Mouse (Mus musculus): ENCODE data around the gene Lypd5. TPM values are rescaled to one million over a fixed set of nuclear protein-coding genes. Genes with fewer than 3 reads are reported as not detected.

Gene Lypd5
- not detected for polyA plus RNA-seq (2014; fragmentation: Illumina TruSeq; extraction: RNeasy Lipid Tissue Mini Kit (QIAGEN cat#74804); ENCODE audit: low read depth, low replicate concordance)

DNA sequence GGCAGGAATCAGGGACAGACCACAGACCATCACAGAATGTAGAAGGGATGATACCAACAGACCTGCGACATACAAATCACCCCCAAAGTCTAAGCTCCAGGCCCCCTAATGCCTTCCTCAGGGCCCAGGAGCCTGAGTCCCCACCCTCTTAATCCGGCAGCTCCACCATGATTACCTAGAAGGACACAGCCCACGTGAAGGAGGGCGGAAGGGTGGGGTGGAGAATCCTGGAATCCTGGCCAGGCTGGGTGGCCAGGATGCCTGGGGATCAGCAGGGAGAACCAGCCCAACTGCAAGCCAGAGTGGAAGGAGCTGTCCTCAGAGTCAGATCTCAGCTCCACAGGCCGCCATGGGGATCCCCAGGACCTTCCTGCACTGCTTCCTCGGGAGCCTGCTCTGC is at the start of gene Lypd5:
TSS of gene Lypd5 (plus strand) at position 301 of the 400 bp plus-strand sequence.

DNA sequence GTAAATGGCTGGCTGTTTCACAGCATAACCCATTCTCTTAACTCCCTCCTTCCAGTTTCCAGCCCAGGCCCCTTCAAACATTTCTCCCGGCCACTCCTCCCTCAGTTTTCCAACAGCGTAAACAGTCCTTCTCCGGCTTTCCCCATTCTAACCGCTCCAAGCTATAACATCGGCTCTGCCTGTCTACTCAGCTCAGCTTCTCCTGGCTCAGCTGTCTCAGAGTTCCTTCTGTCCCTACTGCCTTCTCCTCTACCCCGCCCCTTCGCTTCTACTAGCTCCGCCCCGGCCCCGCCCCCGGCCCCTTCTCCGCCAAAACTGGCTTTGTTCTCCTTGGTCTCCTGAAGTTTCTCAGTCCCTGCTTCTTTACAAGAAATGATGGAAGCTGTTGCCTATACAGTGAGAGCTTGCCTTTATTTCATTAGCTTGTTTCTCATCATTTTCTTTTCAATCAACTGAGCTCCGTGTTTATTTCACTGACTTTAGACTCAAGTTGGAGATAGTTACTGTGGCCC is 48.2 kb upstream of the Lypd5 start, which contains the start of gene Zfp61:
TSS of gene Zfp61 (minus strand) at position 462 of the 512 bp plus-strand sequence.

DNA sequence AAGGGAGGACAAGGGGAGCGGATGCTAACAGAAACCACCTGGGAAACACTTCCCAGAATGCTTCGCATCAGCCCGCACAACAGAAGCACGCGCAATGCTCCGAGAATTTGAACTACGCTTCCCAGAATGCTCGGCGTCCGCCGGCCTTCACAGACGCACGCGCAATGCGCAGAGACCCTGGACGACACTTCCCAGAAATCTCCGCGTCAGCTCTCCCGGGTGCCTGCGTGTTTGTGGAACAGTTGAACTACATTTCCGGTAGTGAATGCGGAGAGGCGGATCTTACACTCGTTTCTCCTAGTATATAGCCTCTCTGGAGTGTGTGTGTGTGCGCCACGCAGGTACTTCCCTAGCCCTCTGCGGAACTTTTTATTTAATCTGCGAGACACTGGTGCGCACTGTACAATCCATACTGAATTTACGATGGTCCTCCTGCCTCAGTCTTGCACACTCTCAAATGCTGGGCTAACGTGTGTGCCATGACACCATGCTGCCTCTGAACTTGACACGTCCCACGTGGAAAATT is 32.4 kb upstream of the Lypd5 start, which contains the start of gene Zfp94:
TSS of gene Zfp94 (minus strand) at position 100 of the 526 bp plus-strand sequence.

DNA sequence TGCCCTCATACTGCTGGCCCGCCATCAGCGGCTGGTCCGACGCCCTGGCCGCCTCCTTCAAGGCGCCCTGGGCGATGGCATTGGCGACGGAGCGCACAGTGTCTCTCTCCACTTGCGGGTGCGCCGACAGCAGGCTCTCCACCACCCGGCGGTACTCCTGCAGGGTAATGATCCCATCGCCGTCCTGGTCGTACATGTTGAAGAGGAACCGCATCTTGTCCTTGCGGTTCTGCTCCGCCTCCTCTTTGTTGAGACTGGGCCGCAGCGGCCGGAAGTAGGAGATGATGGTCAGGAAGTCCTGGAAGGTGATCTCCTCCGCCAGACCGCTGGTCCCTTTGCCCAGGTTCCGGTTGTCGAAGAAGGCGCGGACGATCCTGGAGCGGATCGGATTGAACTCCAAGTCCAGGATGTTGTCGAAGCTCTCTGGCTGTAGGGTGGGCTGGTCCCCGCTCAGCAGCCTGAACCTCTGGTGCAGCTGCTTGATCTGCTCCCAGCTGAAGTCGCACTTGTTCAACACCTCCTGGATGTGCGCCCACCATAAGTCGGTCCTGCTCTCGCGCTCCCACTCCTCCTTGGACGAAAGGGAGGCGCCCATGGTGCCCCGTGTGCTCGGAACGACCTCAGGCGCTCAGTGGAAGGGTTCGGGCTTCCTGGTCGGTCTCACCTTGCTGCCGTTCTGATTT is 15.6 kb upstream of the Lypd5 start, which contains the start of gene Tescl:
TSS of gene Tescl (minus strand) at position 633 of the 683 bp plus-strand sequence.

DNA sequence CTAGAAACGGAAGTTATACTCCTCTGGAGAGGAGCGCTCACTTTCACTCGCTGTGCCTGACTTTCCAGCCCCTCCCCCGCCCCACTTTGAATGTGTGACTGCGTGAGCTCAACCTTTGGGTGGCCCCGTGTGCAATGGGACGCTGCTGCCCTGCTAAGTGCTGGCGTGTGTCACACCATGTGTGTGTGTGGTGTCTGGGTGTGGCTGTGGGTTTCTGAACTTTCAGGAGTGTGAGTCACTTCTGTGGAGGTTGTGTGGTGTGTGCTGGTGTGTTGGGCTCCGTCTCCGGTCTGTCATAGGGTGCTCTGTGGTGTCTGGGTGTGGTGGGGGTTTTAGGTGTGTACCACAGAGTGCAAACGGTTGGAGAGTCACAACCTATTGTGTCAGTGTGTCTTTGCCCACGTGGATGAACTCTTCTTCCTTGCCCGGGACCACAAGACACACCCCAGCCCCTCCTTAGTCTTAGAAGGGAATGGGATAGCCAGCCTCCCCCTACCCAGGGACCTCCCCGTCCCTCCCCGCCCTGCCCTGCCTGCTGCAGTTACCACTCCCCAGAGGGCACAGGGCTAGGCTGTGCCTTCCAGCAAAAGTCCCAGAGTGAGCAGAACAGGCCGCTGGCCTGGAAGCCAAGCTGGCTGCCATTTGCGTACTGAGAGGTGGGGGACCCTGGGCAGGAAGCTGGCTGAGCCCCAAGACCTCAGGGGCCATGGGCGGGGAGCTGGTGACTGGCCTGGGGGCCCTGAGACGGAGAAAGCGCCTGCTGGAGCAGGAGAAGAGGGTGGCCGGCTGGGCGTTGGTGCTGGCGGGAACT is 20.9 kb downstream of the Lypd5 start, which contains the start of gene Kcnn4:
TSS of gene Kcnn4 (plus strand) at position 533 of the 811 bp plus-strand sequence.

DNA sequence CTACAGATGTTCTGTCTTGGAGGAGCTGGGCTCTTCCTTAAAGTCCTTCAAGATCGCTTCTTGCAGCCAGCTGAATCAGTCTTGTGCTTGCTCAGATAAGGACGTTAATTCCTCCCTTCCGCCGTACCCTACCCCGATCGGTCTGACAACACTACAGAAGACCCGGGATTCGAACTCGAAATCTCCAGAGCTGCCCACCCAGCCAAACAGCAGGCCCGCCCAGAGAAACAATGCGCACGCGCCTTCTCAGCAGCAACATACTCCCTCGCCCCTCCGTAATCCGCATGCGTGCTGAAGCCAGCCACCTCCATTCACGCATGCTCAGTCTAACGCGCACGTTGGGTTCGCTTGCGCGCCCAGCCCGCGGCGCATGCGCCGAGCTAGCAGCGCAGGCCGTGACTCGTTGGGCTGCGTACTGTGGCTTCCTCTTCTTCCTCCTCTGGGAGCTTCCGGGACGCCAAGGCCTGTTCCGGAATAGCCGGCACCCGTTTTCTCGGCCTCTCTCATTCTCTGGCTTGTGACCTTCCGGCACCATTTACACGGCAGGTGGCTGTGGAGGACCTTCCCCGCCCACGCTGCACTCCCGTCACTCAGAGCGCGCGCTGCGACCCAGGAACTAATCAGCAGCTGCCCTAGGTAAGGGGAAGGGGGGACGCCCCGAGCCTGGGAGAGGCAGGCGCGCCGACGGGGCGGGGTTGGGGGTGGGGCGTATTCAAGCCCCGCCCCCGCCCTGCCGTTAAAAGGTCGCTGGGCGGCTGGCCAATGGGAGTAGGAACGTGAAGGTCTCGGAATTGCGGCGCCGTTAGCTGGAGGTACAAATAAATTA is 50.5 kb downstream of the Lypd5 start, which contains the start of gene Smg9:
TSS of gene Smg9 (plus strand) at position 364 of the 826 bp plus-strand sequence.

Other genes starting within 250 kb of the Lypd5 start
- 0.77 TPM for gene Zfp112, start 236.9 kb upstream of the Lypd5 start, polyA plus RNA-seq (2014; fragmentation: Illumina TruSeq; extraction: RNeasy Lipid Tissue Mini Kit (QIAGEN cat#74804); ENCODE audit: low read depth, low replicate concordance)
- 3.6 TPM for gene Zfp235, start 215.0 kb upstream of the Lypd5 start, polyA plus RNA-seq (2014; fragmentation: Illumina TruSeq; extraction: RNeasy Lipid Tissue Mini Kit (QIAGEN cat#74804); ENCODE audit: low read depth, low replicate concordance)
- gene Zfp114, start 174.1 kb upstream of the Lypd5 start, polyA plus RNA-seq (2014; fragmentation: Illumina TruSeq; extraction: RNeasy Lipid Tissue Mini Kit (QIAGEN cat#74804); ENCODE audit: low read depth, low replicate concordance), result 0.11 TPM
- 1.5 TPM for gene Zfp111, start 137.8 kb upstream of the Lypd5 start, polyA plus RNA-seq (2014; fragmentation: Illumina TruSeq; extraction: RNeasy Lipid Tissue Mini Kit (QIAGEN cat#74804); ENCODE audit: low read depth, low replicate concordance)
- gene Zfp109, start 111.6 kb upstream of the Lypd5 start, polyA plus RNA-seq (2014; fragmentation: Illumina TruSeq; extraction: RNeasy Lipid Tissue Mini Kit (QIAGEN cat#74804); ENCODE audit: low read depth, low replicate concordance), result 1.2 TPM
- 1.1 TPM for gene Zfp108, start 94.4 kb upstream of the Lypd5 start, polyA plus RNA-seq (2014; fragmentation: Illumina TruSeq; extraction: RNeasy Lipid Tissue Mini Kit (QIAGEN cat#74804); ENCODE audit: low read depth, low replicate concordance)
- gene Zfp93, start 78.8 kb upstream of the Lypd5 start, polyA plus RNA-seq (2014; fragmentation: Illumina TruSeq; extraction: RNeasy Lipid Tissue Mini Kit (QIAGEN cat#74804); ENCODE audit: low read depth, low replicate concordance), result 1.4 TPM
- not detected for gene Zfp61, start 48.0 kb upstream of the Lypd5 start, polyA plus RNA-seq (2014; fragmentation: Illumina TruSeq; extraction: RNeasy Lipid Tissue Mini Kit (QIAGEN cat#74804); ENCODE audit: low read depth, low replicate concordance)
- 0.87 TPM for gene Zfp94, start 32.5 kb upstream of the Lypd5 start, polyA plus RNA-seq (2014; fragmentation: Illumina TruSeq; extraction: RNeasy Lipid Tissue Mini Kit (QIAGEN cat#74804); ENCODE audit: low read depth, low replicate concordance)
- gene Tescl, start 15.3 kb upstream of the Lypd5 start, polyA plus RNA-seq (2014; fragmentation: Illumina TruSeq; extraction: RNeasy Lipid Tissue Mini Kit (QIAGEN cat#74804); ENCODE audit: low read depth, low replicate concordance), result not detected
- not detected for gene Kcnn4, start 21.1 kb downstream of the Lypd5 start, polyA plus RNA-seq (2014; fragmentation: Illumina TruSeq; extraction: RNeasy Lipid Tissue Mini Kit (QIAGEN cat#74804); ENCODE audit: low read depth, low replicate concordance)
- gene Smg9, start 50.4 kb downstream of the Lypd5 start, polyA plus RNA-seq (2014; fragmentation: Illumina TruSeq; extraction: RNeasy Lipid Tissue Mini Kit (QIAGEN cat#74804); ENCODE audit: low read depth, low replicate concordance), result 0.21 TPM
- not detected for gene Irgc1, start 103.1 kb downstream of the Lypd5 start, polyA plus RNA-seq (2014; fragmentation: Illumina TruSeq; extraction: RNeasy Lipid Tissue Mini Kit (QIAGEN cat#74804); ENCODE audit: low read depth, low replicate concordance)
- gene Plaur, start 113.3 kb downstream of the Lypd5 start, polyA plus RNA-seq (2014; fragmentation: Illumina TruSeq; extraction: RNeasy Lipid Tissue Mini Kit (QIAGEN cat#74804); ENCODE audit: low read depth, low replicate concordance), result not detected
- gene Cadm4, start 132.8 kb downstream of the Lypd5 start, polyA plus RNA-seq (2014; fragmentation: Illumina TruSeq; extraction: RNeasy Lipid Tissue Mini Kit (QIAGEN cat#74804); ENCODE audit: low read depth, low replicate concordance), result 0.34 TPM
- gene Zfp428, start 157.8 kb downstream of the Lypd5 start, polyA plus RNA-seq (2014; fragmentation: Illumina TruSeq; extraction: RNeasy Lipid Tissue Mini Kit (QIAGEN cat#74804); ENCODE audit: low read depth, low replicate concordance), result not detected
- not detected for gene AC161166.1, start 163.3 kb downstream of the Lypd5 start, polyA plus RNA-seq (2014; fragmentation: Illumina TruSeq; extraction: RNeasy Lipid Tissue Mini Kit (QIAGEN cat#74804); ENCODE audit: low read depth, low replicate concordance)
- gene Irgq, start 181.5 kb downstream of the Lypd5 start, polyA plus RNA-seq (2014; fragmentation: Illumina TruSeq; extraction: RNeasy Lipid Tissue Mini Kit (QIAGEN cat#74804); ENCODE audit: low read depth, low replicate concordance), result 3.8 TPM
- gene Pinlyp, start 196.9 kb downstream of the Lypd5 start, polyA plus RNA-seq (2014; fragmentation: Illumina TruSeq; extraction: RNeasy Lipid Tissue Mini Kit (QIAGEN cat#74804); ENCODE audit: low read depth, low replicate concordance), result not detected
- gene Xrcc1, start 197.1 kb downstream of the Lypd5 start, polyA plus RNA-seq (2014; fragmentation: Illumina TruSeq; extraction: RNeasy Lipid Tissue Mini Kit (QIAGEN cat#74804); ENCODE audit: low read depth, low replicate concordance), result 0.74 TPM
- 11.2 TPM for gene Ethe1, start 238.3 kb downstream of the Lypd5 start, polyA plus RNA-seq (2014; fragmentation: Illumina TruSeq; extraction: RNeasy Lipid Tissue Mini Kit (QIAGEN cat#74804); ENCODE audit: low read depth, low replicate concordance)
- gene Zfp575, start 238.4 kb downstream of the Lypd5 start, polyA plus RNA-seq (2014; fragmentation: Illumina TruSeq; extraction: RNeasy Lipid Tissue Mini Kit (QIAGEN cat#74804); ENCODE audit: low read depth, low replicate concordance), result not detected